ENCODE assay signal across 27 mouse cellular contexts in the genomic region with DNA sequence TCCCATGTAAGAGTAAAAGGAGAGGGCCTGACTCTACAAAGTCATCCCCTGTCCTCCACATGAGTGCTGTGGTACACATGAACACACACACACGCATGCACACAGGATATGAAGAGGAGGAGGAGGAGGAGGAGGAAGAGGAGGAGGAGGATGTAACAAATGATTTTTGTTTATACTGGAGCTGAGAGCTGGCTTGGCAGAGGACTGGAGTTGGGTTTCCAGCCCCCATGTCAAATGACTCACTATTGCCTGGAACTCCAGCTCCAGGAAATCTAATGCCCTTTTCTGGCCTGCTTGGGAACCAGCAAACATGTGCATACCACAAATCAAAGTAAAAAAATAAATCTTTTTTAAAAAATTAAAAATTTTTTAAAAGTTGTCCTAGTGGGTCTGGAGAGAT.
"Had no signal": no experiment of that assay in that cellular context is flagged by ENCODE, and none has a peak within 500 bp of the region (broad histone marks: within the 10 kb centered on the region; RNA-seq: fewer than 3 reads in every experiment).

No protein-coding gene starts in this region.

- H3K27me3 ChIP-seq: heart, embryonic 12.5 days; hindbrain, embryonic 12.5 days; intestine, embryonic 15.5 days; limb, embryonic 12.5 days; liver, embryonic 13.5 days; liver, embryonic 15.5 days had no signal

- H3K4me3 ChIP-seq: gastrocnemius, adult 2 months; heart, embryonic 10.5 days; heart, embryonic 12.5 days; hindbrain, embryonic 10.5 days; hindbrain, embryonic 12.5 days; intestine, embryonic 15.5 days; left cerebral cortex, adult 2 months; limb, embryonic 10.5 days; limb, embryonic 12.5 days; liver, embryonic 13.5 days; liver, embryonic 15.5 days had no signal

- H3K27ac ChIP-seq: gastrocnemius, adult 2 months; heart, embryonic 10.5 days; hindbrain, embryonic 10.5 days; hindbrain, embryonic 12.5 days; hindbrain, embryonic 14.5 days; intestine, embryonic 15.5 days; left cerebral cortex, adult 2 months; limb, embryonic 10.5 days; limb, embryonic 12.5 days; liver, embryonic 13.5 days; liver, embryonic 15.5 days had no signal

- H3K4me1 ChIP-seq: heart, embryonic 10.5 days; heart, embryonic 12.5 days; hindbrain, embryonic 12.5 days; intestine, embryonic 15.5 days; limb, embryonic 10.5 days; limb, embryonic 12.5 days; liver, embryonic 13.5 days; liver, embryonic 15.5 days had no signal

- H3K36me3 ChIP-seq: heart, embryonic 10.5 days; heart, embryonic 12.5 days; hindbrain, embryonic 10.5 days; hindbrain, embryonic 12.5 days; intestine, embryonic 15.5 days; limb, embryonic 10.5 days; limb, embryonic 12.5 days; liver, embryonic 13.5 days; liver, embryonic 15.5 days had no signal

- DNase-seq: gastrocnemius, adult 2 months; gastrocnemius, postnatal 10 days; gastrocnemius, postnatal 25 days; heart, postnatal 10 days; heart, postnatal 4 days; kidney, adult 18-20 months; kidney, adult 8-10 months; kidney, postnatal 10 days; kidney, postnatal 25 days; kidney, postnatal 4 days; layer of hippocampus, adult 9-11 months; liver; liver, embryonic 13.5 days had no signal

- H3K9ac ChIP-seq: heart, embryonic 12.5 days; hindbrain, embryonic 12.5 days; hindbrain, embryonic 14.5 days; intestine, embryonic 15.5 days; limb, embryonic 12.5 days; liver, embryonic 13.5 days; liver, embryonic 15.5 days had no signal

- H3K4me2 ChIP-seq: heart, embryonic 12.5 days; hindbrain, embryonic 12.5 days; hindbrain, embryonic 14.5 days; intestine, embryonic 15.5 days; limb, embryonic 12.5 days; liver, embryonic 11.5 days; liver, embryonic 13.5 days; liver, embryonic 15.5 days had no signal

- H3K9me3 ChIP-seq: heart, embryonic 10.5 days; heart, embryonic 12.5 days; hindbrain, embryonic 10.5 days; hindbrain, embryonic 12.5 days; intestine, embryonic 15.5 days; limb, embryonic 10.5 days; limb, embryonic 12.5 days; liver, embryonic 13.5 days; liver, embryonic 15.5 days had no signal

- ATAC-seq: hindbrain, embryonic 16.5 days; inflammation-experienced regulatory T-cells, adult 6 months; intestine, embryonic 15.5 days; intestine, postnatal 0 days had no signal
